10 mouse cellular contexts compared by ENCODE assay signal in genomic region chr1:52951146-52951868, GRCm38 (mm10).
DNase-seq lines count a peak whose midpoint lies in the region; ATAC-seq and TF ChIP-seq lines count a peak whose summit lies in the region.
"Had no signal": no experiment of that assay in that cellular context is flagged by ENCODE, and none has a peak within 500 bp of the region (broad histone marks: within the 10 kb centered on the region; RNA-seq: fewer than 3 reads in every experiment).

No protein-coding gene starts in this region.

- intact Hi-C loops in heart, postnatal 36 days (cut with DNase I): loop anchor here (10.0 kb wide), 1 partner anchor 157 kb away; no protein-coding TSS in a partner anchor

- 0 out of 2 replicates have a peak overlapping the region, but pooled peaks have one; percentile 5 for H3K4me2 ChIP-seq in heart, embryonic 13.5 days
- H3K4me2 ChIP-seq in liver, embryonic 14.5 days (ENCODE audit: low read depth): peak overlapping the region; percentile 11

- DNase-seq in heart, postnatal 36 days: no peak
- peak; percentile 14 for DNase-seq in A20 (ENCODE audit: low read depth, low spot score)
- peak; percentile 36 for DNase-seq in cerebellum, adult 9-11 months
- DNase-seq in liver, embryonic 14.5 days (ENCODE audit: low read depth in 3 of 3, low spot score in 3 of 3): no peak
- DNase-seq in ovary, postnatal 10 days (ENCODE audit: low spot score): no peak
- no peak for DNase-seq in adrenal gland, postnatal 10 days
- no peak for DNase-seq in thymus, postnatal 25 days
- DNase-seq: thymus, postnatal 14 days had no signal

- H3K27me3 ChIP-seq in heart, embryonic 13.5 days (replicated peaks): peaks cover 8% of the 10 kb centered on the region; the same call in 1 of the 2 replicates
- H3K27me3 ChIP-seq in liver, embryonic 14.5 days (ENCODE audit: control insufficient read depth, insufficient read depth, low read length): peaks cover 4% of the 10 kb centered on the region; the same call in 1 of the 2 replicates

- WGBS in heart, embryonic 13.5 days: 52% methylated on average over 5 of the region's 5 CpGs
- 17% methylated on average over 5 of the region's 5 CpGs for WGBS in liver, embryonic 14.5 days (ENCODE audit: insufficient replicate concordance)

- no peaks in the 10 kb centered on the region for H3K9me3 ChIP-seq in heart, embryonic 13.5 days
- H3K9me3 ChIP-seq in liver, embryonic 14.5 days (ENCODE audit: control insufficient read depth, low read length): no peaks in the 10 kb centered on the region
- H3K9me3 ChIP-seq: neural tube, embryonic 13.5 days had no signal

- peaks cover 16% of the 10 kb centered on the region; the same call in 1 of the 2 replicates for H3K4me1 ChIP-seq in heart, embryonic 13.5 days
- 0 out of 4 replicates have a peak, but pooled peaks cover 0 to 3% of the 10 kb centered on the region in 2 experiments for H3K4me1 ChIP-seq in liver, embryonic 14.5 days (replicated peaks; ENCODE audit: control insufficient read depth in 2 of 2, insufficient read depth in 2 of 2, low read length in 1 of 2)

- no peak overlapping the region for H3K9ac ChIP-seq in heart, embryonic 13.5 days
- no peak overlapping the region for H3K9ac ChIP-seq in liver, embryonic 14.5 days (replicated peaks)

- no peak overlapping the region for H3K27ac ChIP-seq in heart, embryonic 13.5 days (replicated peaks)
- H3K27ac ChIP-seq in liver, embryonic 14.5 days: no peak overlapping the region
- H3K27ac ChIP-seq: neural tube, embryonic 13.5 days had no signal

- no peak for TF ChIP-seq CTCF in liver, embryonic 14.5 days (IDR thresholded peaks at IDR 0.05; ENCODE audit: low read depth)

- H3K4me3 ChIP-seq in heart, embryonic 13.5 days: no peak overlapping the region
- no peak overlapping the region for H3K4me3 ChIP-seq in liver, embryonic 14.5 days (ENCODE audit: insufficient read depth in 1 of 2, low read depth in 2 of 2, low read length in 2 of 2)

- no peak for TF ChIP-seq EP300 in liver, embryonic 14.5 days (IDR thresholded peaks at IDR 0.05; ENCODE audit: low read depth)

- no peak for ATAC-seq in heart, embryonic 13.5 days (ENCODE audit: extremely low read depth, insufficient number of reproducible peaks, low FRiP score, low TSS enrichment)
- ATAC-seq in liver, embryonic 14.5 days (ENCODE audit: insufficient read depth): peak; percentile 64

- no peaks in the 10 kb centered on the region for H3K36me3 ChIP-seq in heart, embryonic 13.5 days
- no peaks in the 10 kb centered on the region for H3K36me3 ChIP-seq in liver, embryonic 14.5 days (replicated peaks; ENCODE audit: control insufficient read depth, insufficient read depth, low read depth)
- H3K36me3 ChIP-seq: neural tube, embryonic 13.5 days had no signal

Comparison
In these comparisons a context has a peak if more than half of its experiments do, and no peak if none do; other contexts are left out.
1. DNase-seq: peak in A20 (single experiment) and cerebellum, adult 9-11 months (single experiment); none in heart, postnatal 36 days (0 of 2), liver, embryonic 14.5 days (0 of 3), ovary, postnatal 10 days (single experiment), adrenal gland, postnatal 10 days (single experiment) and thymus, postnatal 25 days (single experiment).